Mouse (Mus musculus) stomach, embryonic 14.5 days (tissue): Measurements from ENCODE around the gene Loxl1. TPM values are rescaled to one million over a fixed set of nuclear protein-coding genes. Genes with fewer than 3 reads are reported as not detected.

Experiments
- ATAC-seq: fragments of 200-750 bp; cut with Nextera tagmentation; 2 replicates; pipeline ENCODE4 v1.8.0; 2017; ENCODE audit warnings: low read depth, moderate TSS enrichment; ENCODE audit not compliant: insufficient number of reproducible peaks, insufficient read depth, low FRiP score
- H3K27ac ChIP-seq: fragments of 300-500 bp; sonication (generic); 2 replicates; pipeline ENCODE4 v1.5.1; 2014; ENCODE audit warnings: mild to moderate bottlenecking, low read length, moderate library complexity, mixed read lengths
- H3K27me3 ChIP-seq: fragments of 300-500 bp; sonication (generic); 2 replicates; pipeline ENCODE4 v1.6.1; 2014; ENCODE audit warnings: low read length, control low read depth, mixed read lengths; ENCODE audit not compliant: control insufficient read depth, insufficient read depth
- H3K36me3 ChIP-seq: fragments of 300-500 bp; sonication (generic); 2 replicates; pipeline ENCODE4 v1.6.1; 2014; ENCODE audit warnings: mild to moderate bottlenecking, control low read depth, low read length, moderate library complexity, mixed read lengths; ENCODE audit not compliant: control insufficient read depth, insufficient read depth
- H3K4me1 ChIP-seq: fragments of 300-500 bp; sonication (generic); 2 replicates; pipeline ENCODE4 v1.6.1; 2014; ENCODE audit warnings: low read length, control low read depth, mixed read lengths; ENCODE audit not compliant: control insufficient read depth, insufficient read depth
- H3K4me2 ChIP-seq: fragments of 300-500 bp; sonication (generic); replicated peaks from 2 replicates; pipeline ENCODE4 v1.6.1; 2014; ENCODE audit warnings: low read depth, low read length, control low read depth
- H3K4me3 ChIP-seq: fragments of 300-500 bp; sonication (generic); 2 replicates; pipeline ENCODE4 v1.5.1; 2014; ENCODE audit warnings: low read depth, low read length, control low read depth
- H3K9ac ChIP-seq: fragments of 300-500 bp; sonication (generic); replicated peaks from 2 replicates; pipeline ENCODE4 v1.6.1; 2014; ENCODE audit warnings: low read depth, mild to moderate bottlenecking, control low read depth, low read length, moderate library complexity, mixed read lengths
- H3K9me3 ChIP-seq: fragments of 300-500 bp; sonication (generic); 2 replicates; pipeline ENCODE4 v1.6.1; 2016; ENCODE audit warnings: low read depth, low read length, control low read depth; ENCODE audit not compliant: control insufficient read depth
- WGBS: fragments of 180-500 bp; shearing (Covaris S2); extraction: QIAGEN DNeasy Blood & Tissue Kit; methylation state at CpG from one replicate; pipeline ENCODE4 v1.1.7; 2014; 5-methylcytosine and 5-hydroxymethylcytosine counted together
- polyA plus RNA-seq: library from polyadenylated mRNA; unstranded; fragments of >200 nt; fragmentation: Nextera tagmentation; extraction: Ambion mirVana; gene quantifications from 2 replicates; pipeline ENCODE4 v1.2.1, GENCODE M21; 2014

The Loxl1 gene
- polyA plus RNA-seq, 1 experiment from 2014 or later = 32.2 TPM

- Histone ChIP-seq H3K4me2 (no peak overlapping the region), H3K27me3 (no peaks in the 10 kb centered on the region), H3K9ac (no peak overlapping the region), H3K4me1 (peaks cover 15% of the 10 kb centered on the region), H3K36me3 (no peaks in the 10 kb centered on the region), H3K27ac (no peak overlapping the region), H3K4me3 (no peak overlapping the region), H3K9me3 (no peaks in the 10 kb centered on the region)
- 58% methylated on average over 4 of the region's 4 CpGs for WGBS
- no peak for ATAC-seq
These were observed 33.9 kb downstream of the Loxl1 start for GRCm38 (mm10) chr9:58278821-58279723.

- H3K9me3 ChIP-seq = no peaks in the 10 kb centered on the region
- H3K4me3 ChIP-seq = no peak overlapping the region
- H3K27me3 ChIP-seq = no peaks in the 10 kb centered on the region
- no peak overlapping the region for H3K27ac ChIP-seq
- no peak overlapping the region for H3K4me2 ChIP-seq
- H3K36me3 ChIP-seq = no peaks in the 10 kb centered on the region
- H3K4me1 ChIP-seq = peaks cover 15% of the 10 kb centered on the region
- ATAC-seq = no peak
- WGBS = 90% methylated on average over 4 of the region's 4 CpGs
- no peak overlapping the region for H3K9ac ChIP-seq
These were observed 34.7 kb downstream of the Loxl1 start for GRCm38 (mm10) chr9:58278313-58278712.

- 66% methylated on average over 5 of the region's 5 CpGs for WGBS
- H3K9ac ChIP-seq = no peak overlapping the region
- no peak for ATAC-seq
- no peak overlapping the region for H3K4me3 ChIP-seq
- no peaks in the 10 kb centered on the region for H3K27me3 ChIP-seq
- H3K36me3 ChIP-seq = no peaks in the 10 kb centered on the region
- H3K4me2 ChIP-seq = no peak overlapping the region
- H3K4me1 ChIP-seq = peaks cover 15% of the 10 kb centered on the region
- H3K9me3 ChIP-seq = no peaks in the 10 kb centered on the region
- no peak overlapping the region for H3K27ac ChIP-seq
These were observed 36.6 kb downstream of the Loxl1 start for GRCm38 (mm10) chr9:58276346-58276745.

DNA sequence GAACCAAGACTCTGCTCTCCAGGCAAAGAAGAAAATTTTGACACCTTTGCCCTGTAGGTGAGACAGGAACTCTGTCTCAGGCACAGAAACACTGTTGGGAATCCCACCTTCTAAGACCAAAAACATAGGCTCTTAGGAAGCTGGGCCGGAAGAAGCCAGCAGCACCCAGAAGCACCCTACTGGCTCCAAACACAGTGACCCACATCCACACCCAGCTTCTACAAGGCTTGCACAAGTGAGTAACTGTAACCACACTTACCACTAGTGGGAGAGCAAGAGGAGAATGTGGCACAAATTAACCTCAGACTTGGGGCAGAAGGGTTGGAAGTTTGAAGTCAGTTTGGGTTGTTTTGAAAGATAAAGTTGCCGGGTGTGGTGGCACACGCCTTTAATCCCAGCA is 37.2 kb downstream of the Loxl1 start:
- no peak overlapping the region for H3K9ac ChIP-seq
- WGBS = 77% methylated on average over 3 of the region's 3 CpGs
- ATAC-seq = no peak

DNA sequence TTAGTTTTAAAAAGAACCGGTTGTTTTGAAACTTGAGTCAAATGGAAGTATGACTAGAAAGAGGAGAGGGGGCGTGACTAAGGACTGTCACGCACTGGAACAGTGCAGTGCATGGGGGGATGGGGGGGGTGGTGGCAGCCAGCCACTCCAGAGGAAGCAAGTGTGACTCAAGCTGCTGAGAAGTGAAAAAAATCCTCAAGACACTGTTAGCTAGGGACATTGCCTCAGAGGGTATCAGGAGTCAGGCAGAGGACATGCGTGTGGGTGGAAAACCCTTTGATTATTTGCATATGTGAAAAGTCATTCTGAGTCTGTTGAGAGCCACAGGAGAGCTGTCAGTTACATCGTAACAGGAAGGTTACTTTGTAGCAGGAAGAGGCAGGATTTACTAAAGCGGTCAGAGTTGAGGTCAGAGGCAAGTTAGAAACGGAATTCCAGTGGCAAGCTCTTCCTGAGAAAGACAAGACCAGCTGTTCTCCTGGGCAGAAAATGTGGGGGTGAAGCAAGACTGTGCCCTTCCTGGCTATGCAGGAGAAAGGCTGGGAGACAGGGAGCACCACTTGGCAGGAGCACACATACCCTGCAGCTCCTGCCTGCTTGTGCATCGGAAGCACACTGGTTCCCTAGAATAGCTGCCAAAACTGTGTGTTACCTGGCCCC is 37.7 kb downstream of the Loxl1 start:
- Histone ChIP-seq H3K27me3 (no peaks in the 10 kb centered on the region), H3K9ac (no peak overlapping the region), H3K36me3 (no peaks in the 10 kb centered on the region), H3K4me1 (peaks cover 15% of the 10 kb centered on the region), H3K4me3 (no peak overlapping the region), H3K27ac (peak overlapping the region; percentile 56; the same call in 1 of the 2 replicates), H3K4me2 (no peak overlapping the region), H3K9me3 (no peaks in the 10 kb centered on the region)
- WGBS = 16% methylated on average over 8 of the region's 8 CpGs
- ATAC-seq = 0 out of 2 replicates have a peak, but pooled peaks have one; percentile 56

More for the DNA sequence above, 37.2 kb downstream of the Loxl1 start:
- Histone ChIP-seq H3K27ac (peak overlapping the region; percentile 56; the same call in 1 of the 2 replicates), H3K4me3 (no peak overlapping the region), H3K4me2 (no peak overlapping the region), H3K27me3 (no peaks in the 10 kb centered on the region), H3K36me3 (no peaks in the 10 kb centered on the region), H3K9me3 (no peaks in the 10 kb centered on the region), H3K4me1 (peaks cover 15% of the 10 kb centered on the region)

DNA sequence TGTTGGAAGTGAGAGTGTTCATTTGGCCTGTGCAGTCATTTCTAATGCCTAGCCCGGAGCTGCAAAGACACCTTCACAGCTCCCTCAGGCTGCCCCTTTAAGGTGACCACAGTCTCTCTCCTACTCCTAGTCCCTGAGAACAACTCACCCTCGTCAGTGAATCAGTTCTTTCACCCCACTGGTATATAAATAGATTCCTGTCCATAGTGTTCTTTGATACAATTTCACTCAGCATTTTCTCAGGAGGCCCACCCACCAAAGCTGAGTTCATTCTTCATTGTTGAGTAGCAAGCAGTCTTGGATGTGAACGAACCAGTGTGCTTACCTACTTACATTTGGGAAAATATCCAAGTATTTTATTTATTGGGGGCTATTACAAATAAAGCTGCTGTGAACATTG is 38.4 kb downstream of the Loxl1 start:
- Histone ChIP-seq H3K4me1 (peaks cover 12% of the 10 kb centered on the region), H3K27me3 (no peaks in the 10 kb centered on the region), H3K4me2 (no peak overlapping the region), H3K4me3 (no peak overlapping the region), H3K9me3 (no peaks in the 10 kb centered on the region), H3K9ac (no peak overlapping the region), H3K27ac (0 out of 2 replicates have a peak overlapping the region, but pooled peaks have one; percentile 56), H3K36me3 (no peaks in the 10 kb centered on the region)
- 36% methylated on average over 3 of the region's 3 CpGs for WGBS
- ATAC-seq = no peak

- H3K4me3 ChIP-seq = no peak overlapping the region
- peaks cover 12% of the 10 kb centered on the region for H3K4me1 ChIP-seq
- H3K4me2 ChIP-seq = no peak overlapping the region
- no peaks in the 10 kb centered on the region for H3K27me3 ChIP-seq
- 85% methylated on average over 7 of the region's 7 CpGs for whole genome bisulfite sequencing
- no peak overlapping the region for H3K27ac ChIP-seq
- no peak for ATAC-seq
- no peaks in the 10 kb centered on the region for H3K36me3 ChIP-seq
- H3K9ac ChIP-seq = no peak overlapping the region
- H3K9me3 ChIP-seq = no peaks in the 10 kb centered on the region
These were observed 38.8 kb downstream of the Loxl1 start for GRCm38 (mm10) chr9:58274101-58274604.

DNA sequence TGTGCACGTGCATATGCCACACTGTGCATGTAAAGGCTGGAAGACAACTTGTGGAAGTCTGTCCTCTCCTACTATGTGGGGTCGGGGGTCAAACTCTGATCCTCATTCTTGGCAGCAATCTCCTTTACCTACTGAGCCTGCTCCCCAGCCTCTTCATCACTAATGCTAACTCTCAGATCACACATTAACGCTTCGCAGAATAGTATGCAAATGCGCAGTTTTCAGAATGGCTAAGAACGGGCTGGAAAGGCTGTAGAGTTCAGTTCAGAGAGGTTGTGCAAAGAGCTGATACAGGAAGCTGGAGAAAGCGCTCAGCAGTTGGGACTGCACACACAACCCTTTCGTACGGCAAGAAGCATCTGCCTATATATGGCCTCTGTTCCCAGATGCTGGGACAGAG is 40.1 kb downstream of the Loxl1 start:
- Histone ChIP-seq H3K9ac (no peak overlapping the region), H3K27ac (no peak overlapping the region), H3K4me3 (no peak overlapping the region), H3K4me2 (no peak overlapping the region), H3K4me1 (peaks cover 12% of the 10 kb centered on the region), H3K36me3 (no peaks in the 10 kb centered on the region), H3K27me3 (no peaks in the 10 kb centered on the region), H3K9me3 (no peaks in the 10 kb centered on the region)
- ATAC-seq = no peak
- 72% methylated on average over 9 of the region's 9 CpGs for WGBS
